Mouse (Mus musculus) layer of hippocampus, postnatal 36 days (tissue): ENCODE data around the gene Tbc1d14. TPM values are rescaled to one million over a fixed set of nuclear protein-coding genes. Genes with fewer than 3 reads are reported as not detected.

Source experiments
- DNase-seq, 2 experiments: peaks; one replicate each; pipeline ENCODE4 v3.0.0; 2022
- total RNA-seq, 2 experiments: library from RNA; stranded (reverse); gene quantifications; 2 replicates each; pipeline ENCODE4 v1.2.3; 2021

The Tbc1d14 gene
- total RNA-seq, 2 experiments from 2014 or later = 88.6 to 95.7 TPM

DNA sequence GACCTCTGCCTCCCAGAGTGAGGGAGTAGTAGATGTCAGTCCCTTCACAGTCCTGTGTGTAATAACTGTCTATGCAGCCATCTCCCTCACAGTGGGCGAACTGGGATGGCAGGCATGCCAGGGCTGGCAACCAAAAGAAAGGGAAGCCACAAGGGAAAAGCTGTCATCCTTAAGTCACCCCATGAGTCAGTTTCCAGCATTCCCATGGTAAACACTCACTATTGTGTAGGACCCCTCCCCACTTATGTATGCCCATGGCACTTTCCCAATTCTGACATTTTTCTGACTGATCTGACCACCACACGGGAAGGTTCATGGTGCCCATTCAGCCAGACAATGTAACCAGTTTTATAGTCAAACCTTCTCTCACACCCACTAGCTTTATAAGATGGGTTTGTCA lies 132.4 kb downstream of the Tbc1d14 start:
- no peak for DNase-seq

DNA sequence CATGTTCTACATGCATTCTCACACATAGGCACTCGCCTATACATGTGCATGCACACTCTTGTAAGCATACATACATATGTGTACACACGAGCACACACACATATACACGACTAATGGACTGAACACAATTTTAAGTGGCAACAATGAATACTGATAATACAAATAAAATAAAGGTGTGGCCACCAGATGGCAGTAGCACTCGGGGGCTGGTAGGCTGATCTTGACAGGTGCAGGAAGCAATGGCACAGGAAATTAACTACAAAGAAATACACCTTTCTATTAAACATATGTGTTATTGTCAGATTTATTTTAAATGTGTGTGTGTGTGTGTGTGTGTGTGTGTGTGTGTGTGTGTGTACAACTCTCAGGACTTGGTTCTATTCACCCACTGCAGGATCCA lies 134.2 kb downstream of the Tbc1d14 start:
- no peak for DNase-seq

DNA sequence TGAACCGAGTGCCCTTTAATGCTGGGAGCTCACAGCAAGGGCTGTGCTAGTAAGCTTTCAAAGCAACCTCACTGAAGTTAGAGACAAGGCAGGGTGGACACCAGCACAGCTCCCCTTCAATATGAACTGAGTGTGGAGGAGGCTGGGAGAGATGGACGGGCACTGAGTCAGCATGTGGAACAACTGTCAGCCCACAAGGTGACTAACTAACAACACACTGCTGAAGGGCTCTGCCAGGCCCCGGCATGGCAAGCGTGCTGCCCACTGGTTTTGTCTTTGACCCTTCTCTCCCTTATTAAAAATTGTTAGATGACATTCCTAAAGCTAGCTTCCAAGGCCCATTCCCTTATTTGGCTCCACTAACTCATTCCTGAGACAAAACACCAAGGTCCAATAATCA lies 135.4 kb downstream of the Tbc1d14 start:
- no peak for DNase-seq

DNA sequence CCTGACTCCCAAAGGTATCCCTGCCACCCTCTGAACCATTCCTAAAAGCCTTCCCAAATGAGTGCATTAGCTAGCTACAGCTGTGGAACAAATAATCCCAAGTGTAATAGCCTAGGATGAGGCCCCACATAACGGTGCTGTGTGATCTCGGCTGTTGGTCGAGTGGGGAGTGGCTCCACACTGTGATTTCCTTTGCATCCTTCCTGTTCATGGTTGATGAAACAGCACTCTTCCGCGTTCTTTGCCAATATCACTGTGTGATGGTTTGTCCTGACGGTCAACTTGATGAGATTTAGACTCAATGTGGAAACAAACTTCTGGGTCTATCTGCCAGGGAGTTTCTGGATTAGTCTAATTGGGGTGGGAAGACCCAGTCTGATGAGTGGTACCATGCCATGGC lies 140.3 kb downstream of the Tbc1d14 start:
- DNase-seq = no peak

DNA sequence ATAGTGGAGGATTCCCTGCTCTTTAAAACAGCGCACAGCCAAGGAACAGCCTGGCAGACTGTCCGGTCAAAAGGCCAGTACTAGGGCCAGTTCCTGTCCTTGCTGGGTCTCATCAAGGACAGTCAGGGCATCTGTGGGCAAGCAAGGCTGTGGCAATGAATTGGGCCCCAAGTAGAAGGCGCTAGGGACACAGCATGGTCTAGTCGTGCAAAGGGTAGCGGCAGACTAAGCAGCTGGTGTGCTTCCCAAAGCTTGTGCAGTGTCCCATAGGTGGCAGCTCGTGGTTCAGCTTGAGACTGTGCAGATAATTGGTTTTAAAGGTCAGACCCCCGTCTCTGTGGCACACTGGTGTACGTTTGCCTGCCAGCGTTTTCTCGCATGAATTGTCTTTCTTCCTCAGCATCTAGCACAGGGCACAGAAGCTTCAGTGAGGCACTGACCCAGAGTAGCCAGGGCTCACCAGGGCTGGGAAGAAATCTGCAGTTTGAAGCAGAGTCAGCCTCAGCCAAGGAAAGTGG lies 141.1 kb downstream of the Tbc1d14 start:
- DNase-seq = no peak

DNA sequence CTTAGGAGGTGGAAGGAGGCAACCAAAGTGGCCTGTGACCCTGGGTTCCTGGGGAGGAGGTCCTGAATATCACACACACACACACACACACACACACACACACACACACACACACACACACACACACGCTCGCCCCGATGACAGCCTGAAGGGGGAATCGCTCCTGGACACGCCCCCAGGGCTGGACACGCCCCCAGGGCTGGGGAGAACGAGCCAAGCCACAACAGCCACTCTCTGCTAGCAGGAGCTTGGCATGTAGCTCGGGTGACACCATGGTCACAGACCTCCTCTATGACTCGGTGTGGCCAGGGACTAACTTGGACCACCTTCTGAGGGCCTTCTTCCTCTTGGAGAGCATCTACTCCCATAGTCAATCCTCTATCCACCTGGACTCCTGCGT lies 142.0 kb downstream of the Tbc1d14 start:
- DNase-seq = no peak

DNA sequence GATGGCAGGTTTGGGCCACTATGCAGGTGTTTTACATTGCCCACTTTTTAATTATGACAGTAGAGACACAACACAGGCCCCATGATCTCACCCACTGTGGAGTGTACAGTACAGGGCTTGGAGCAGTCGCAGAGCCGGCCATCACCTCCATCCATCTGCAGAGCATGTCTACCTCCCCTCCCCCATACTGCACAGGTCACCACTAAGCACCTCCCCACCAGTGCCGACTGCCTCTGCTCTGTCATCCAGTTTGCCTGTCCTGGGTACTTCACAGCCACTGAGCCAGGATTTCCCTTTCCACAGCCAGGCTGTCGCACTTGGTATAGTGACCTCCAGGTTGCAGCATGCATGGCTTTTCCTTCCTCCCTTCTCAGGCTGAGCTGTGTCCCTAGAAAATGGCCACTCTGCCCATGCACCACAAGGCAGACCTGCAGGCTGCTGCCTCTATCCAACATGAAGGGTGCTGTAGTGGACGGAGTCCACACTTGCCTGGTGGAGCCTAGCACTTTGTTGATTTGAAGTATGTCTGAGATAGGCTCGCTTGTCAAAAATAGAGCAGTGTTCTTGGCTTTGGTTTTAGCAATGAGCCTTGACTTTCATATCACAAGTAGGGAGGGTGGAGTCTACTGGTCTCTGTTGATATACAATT lies 143.2 kb downstream of the Tbc1d14 start:
- DNase-seq = no peak

DNA sequence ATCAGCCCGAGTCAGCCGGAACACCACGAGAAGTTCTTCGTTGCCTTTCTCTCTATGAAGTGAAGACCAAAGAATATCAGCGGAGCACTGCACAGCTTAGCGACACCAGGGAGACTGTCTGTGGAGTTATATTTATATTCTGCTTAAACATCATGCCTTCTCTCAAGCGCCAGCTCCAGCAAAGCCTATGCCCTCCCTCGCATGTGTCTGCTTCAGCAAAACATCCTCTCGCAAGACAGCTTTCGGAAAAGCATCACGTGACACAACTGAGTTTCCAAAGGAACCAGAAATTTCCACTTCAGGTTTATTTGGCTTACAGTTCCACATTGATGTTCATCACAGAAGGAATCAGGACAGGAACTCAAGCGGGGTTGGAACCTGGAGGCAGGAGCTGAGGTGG lies 145.2 kb downstream of the Tbc1d14 start:
- DNase-seq = no peak

DNA sequence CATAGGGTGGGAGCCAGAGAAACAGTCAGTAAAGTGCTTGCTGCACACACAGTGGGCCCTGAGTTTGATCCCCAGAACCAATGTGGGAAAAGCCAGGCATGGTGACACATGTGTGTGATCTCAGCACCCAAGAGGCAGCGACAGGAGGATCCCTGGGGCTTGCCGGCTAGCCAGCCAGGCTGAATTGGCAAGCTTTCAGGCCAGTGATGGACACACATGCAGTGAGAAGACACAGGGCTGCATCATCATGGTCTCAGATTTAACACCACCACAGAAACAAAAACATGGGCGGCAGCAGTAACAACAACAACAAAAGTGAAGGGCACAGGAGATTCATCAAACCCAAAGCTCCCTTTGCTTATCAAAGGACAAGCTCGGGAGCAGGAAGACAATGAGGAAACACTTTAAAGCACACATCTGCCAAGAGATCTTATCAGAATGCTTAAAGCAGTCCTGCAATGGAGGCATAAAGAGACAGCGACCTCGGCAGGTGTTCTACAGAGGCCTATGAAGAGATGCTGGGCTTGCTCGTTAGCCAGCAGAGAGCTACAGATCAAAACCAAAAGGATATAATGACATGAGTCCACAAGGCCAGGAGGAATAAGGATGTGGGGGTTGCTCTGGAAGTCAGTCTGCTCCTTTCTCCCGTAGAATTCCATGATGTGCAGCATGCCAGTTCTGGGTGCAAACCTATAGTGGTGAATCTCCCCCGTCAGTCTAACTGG lies 146.7 kb downstream of the Tbc1d14 start:
- DNase-seq = no peak

DNA sequence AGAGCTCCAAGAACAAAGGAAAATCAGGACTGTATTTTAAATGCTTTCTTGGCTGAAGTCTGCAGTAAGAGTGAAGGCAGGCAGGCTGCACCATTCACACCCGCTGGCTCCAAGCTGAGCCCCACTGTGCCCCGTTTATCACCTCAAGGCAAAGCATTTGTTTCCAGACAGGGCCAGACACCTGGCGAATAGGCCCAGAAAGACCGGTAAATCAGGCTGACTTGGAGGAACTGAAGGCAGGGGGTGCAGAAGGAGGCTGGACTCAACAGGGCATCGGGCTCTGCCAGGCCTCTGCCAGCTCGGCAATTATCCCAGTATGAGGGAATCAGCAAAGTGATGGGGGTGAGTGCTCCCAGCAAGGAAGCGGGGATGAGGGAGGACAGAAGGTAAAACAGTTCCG lies 148.0 kb downstream of the Tbc1d14 start:
- DNase-seq = no peak

DNA sequence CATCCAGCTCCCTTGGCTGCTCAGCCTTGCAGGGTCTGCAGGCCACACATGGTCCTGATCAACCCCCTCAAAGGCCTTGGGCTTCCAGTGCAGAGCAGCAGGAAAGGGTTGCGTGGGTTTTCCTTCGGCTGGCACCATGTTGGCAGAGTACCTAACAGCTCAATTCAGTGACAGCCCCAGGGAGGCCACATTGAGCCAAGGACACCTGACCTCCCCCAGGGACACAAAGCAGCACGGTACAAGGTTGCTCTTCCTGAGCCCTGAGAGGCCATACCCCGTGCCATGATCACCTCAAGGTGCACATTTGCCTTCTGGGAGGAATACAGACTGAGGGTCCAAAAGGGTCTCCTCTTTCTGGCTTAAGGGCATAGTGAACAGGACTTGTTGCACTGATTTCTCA lies 148.5 kb downstream of the Tbc1d14 start:
- no peak for DNase-seq

DNA sequence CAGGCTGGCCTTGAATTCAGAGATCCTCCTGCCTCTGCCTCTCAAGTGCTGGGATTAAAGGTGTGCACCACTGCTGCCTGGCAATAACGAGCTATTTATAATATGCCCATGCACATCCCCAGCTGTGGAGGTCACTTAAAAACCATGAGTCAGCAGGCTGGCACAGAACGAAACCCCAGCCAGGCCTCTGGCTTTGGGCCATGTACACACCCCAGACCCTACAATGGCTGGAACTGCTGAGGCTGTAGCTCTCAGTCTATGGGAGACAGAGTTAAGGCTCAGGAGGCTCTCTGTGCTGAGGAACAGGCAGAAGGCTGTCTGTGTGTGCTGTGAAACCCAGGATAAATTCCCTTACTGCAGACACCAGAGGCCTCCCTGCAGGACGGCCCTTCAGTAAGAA lies 152.3 kb downstream of the Tbc1d14 start:
- DNase-seq = no peak

Other genes with a start within 250 kb of the Tbc1d14 start
- gene Sorcs2, start 195.1 kb downstream of the Tbc1d14 start, total RNA-seq = 10 to 100 TPM; 52.0 to 56.6 TPM
- gene Grpel1, start 128.3 kb downstream of the Tbc1d14 start, total RNA-seq = 10 to 100 TPM; 21.6 to 22.8 TPM
- gene Tada2b, start 109.0 kb downstream of the Tbc1d14 start, total RNA-seq = 10 to 100 TPM; 34.0 to 36.4 TPM
- 1 to 10 TPM in 1 of 2 experiments, under 1 TPM in 1; 0.99 to 1.0 TPM for gene Ccdc96, start 108.7 kb downstream of the Tbc1d14 start, total RNA-seq
- gene D5Ertd579e, start 102.7 kb upstream of the Tbc1d14 start, total RNA-seq = 100 to 1,000 TPM; 100 to 106 TPM
- gene Bloc1s4, start 155.4 kb upstream of the Tbc1d14 start, total RNA-seq = 10 to 100 TPM; 23.2 to 24.4 TPM
- gene Mrfap1, start 203.5 kb upstream of the Tbc1d14 start, total RNA-seq = 100 to 1,000 TPM; 585 to 626 TPM
- gene Man2b2, start 237.4 kb upstream of the Tbc1d14 start, total RNA-seq = 10 to 100 TPM; 24.3 to 24.4 TPM